Mouse (Mus musculus) liver, embryonic 16.5 days (tissue): ENCODE measurements around the gene Atg9b. TPM values are rescaled to one million over a fixed set of nuclear protein-coding genes. Genes with fewer than 3 reads are reported as not detected.

Source experiments
- ATAC-seq: fragments of 200-750 bp; cut with Nextera tagmentation; 2 replicates; pipeline ENCODE4 v1.8.0; 2017; ENCODE audit warnings: low read depth, mild to moderate bottlenecking, moderate number of reproducible peaks, moderate library complexity
- H3K27ac ChIP-seq: fragments of 300-500 bp; sonication (generic); 2 replicates; pipeline ENCODE4 v1.5.1; 2014; ENCODE audit warnings: mild to moderate bottlenecking, low read length
- H3K27me3 ChIP-seq: fragments of 300-500 bp; sonication (generic); 2 replicates; pipeline ENCODE4 v1.6.1; 2014; ENCODE audit warnings: low read depth, low read length, mixed read lengths; ENCODE audit not compliant: control insufficient read depth, insufficient read depth
- H3K36me3 ChIP-seq: fragments of 300-500 bp; sonication (generic); 2 replicates; pipeline ENCODE4 v1.6.1; 2014; ENCODE audit warnings: mild to moderate bottlenecking; ENCODE audit not compliant: control insufficient read depth, insufficient read depth
- H3K4me1 ChIP-seq: fragments of 300-500 bp; sonication (generic); 2 replicates; pipeline ENCODE4 v1.6.1; 2014; ENCODE audit warnings: low read depth, low read length, mixed read lengths; ENCODE audit not compliant: control insufficient read depth
- H3K4me2 ChIP-seq: fragments of 300-500 bp; sonication (generic); 2 replicates; pipeline ENCODE4 v1.6.1; 2014; ENCODE audit warnings: low read depth, low read length, mixed read lengths
- H3K4me3 ChIP-seq: fragments of 300-500 bp; sonication (generic); 2 replicates; pipeline ENCODE4 v1.5.1; 2014; ENCODE audit warnings: low read depth, mild to moderate bottlenecking, low read length
- H3K9ac ChIP-seq: fragments of 300-500 bp; sonication (generic); 2 replicates; pipeline ENCODE4 v1.6.1; 2014; ENCODE audit warnings: low read depth, low read length
- H3K9me3 ChIP-seq: fragments of 300-500 bp; sonication (generic); replicated peaks from 2 replicates; pipeline ENCODE4 v1.6.1; 2016; ENCODE audit warnings: low read length; ENCODE audit not compliant: control insufficient read depth
- WGBS: fragments of 180-500 bp; shearing (Covaris S2); extraction: QIAGEN DNeasy Blood & Tissue Kit; methylation state at CpG from one replicate; pipeline ENCODE4 v1.1.7; 2014; ENCODE audit not compliant: insufficient replicate concordance; 5-methylcytosine and 5-hydroxymethylcytosine counted together
- polyA plus RNA-seq: library from polyadenylated mRNA; unstranded; fragments of >200 nt; fragmentation: Nextera tagmentation; extraction: Ambion mirVana; gene quantifications from 2 replicates; pipeline ENCODE4 v1.2.1, GENCODE M21; 2015

The Atg9b gene
- polyA plus RNA-seq, 1 experiment from 2014 or later: 2.9 TPM

- 74% methylated on average over 2 of the region's 2 CpGs for WGBS
- Histone ChIP-seq H3K27ac (no peak overlapping the region), H3K4me1 (no peaks in the 10 kb centered on the region; the same call in 1 of the 2 replicates), H3K9ac (no peak overlapping the region), H3K36me3 (no peaks in the 10 kb centered on the region), H3K27me3 (no peaks in the 10 kb centered on the region), H3K4me3 (no peak overlapping the region), H3K4me2 (no peak overlapping the region), H3K9me3 (no peaks in the 10 kb centered on the region)
- no peak for ATAC-seq
These were observed 20.1 kb upstream of the Atg9b start for GRCm38 (mm10) chr5:24412063-24412462.

- no peak for ATAC-seq
- Histone ChIP-seq H3K27ac (no peak overlapping the region), H3K4me2 (no peak overlapping the region), H3K36me3 (no peaks in the 10 kb centered on the region; the same call in 1 of the 2 replicates), H3K4me3 (no peak overlapping the region), H3K9ac (no peak overlapping the region), H3K27me3 (no peaks in the 10 kb centered on the region), H3K4me1 (peaks cover 3% of the 10 kb centered on the region; the same call in 1 of the 2 replicates), H3K9me3 (no peaks in the 10 kb centered on the region)
- WGBS: 77% methylated on average over 2 of the region's 2 CpGs
These were observed 17.5 kb upstream of the Atg9b start for GRCm38 (mm10) chr5:24409466-24409865.

GRCm38 (mm10) chr5:24408651-24409050 is 16.7 kb upstream of the Atg9b start:
- no peak overlapping the region for H3K27ac ChIP-seq
- no peaks in the 10 kb centered on the region for H3K27me3 ChIP-seq
- H3K9me3 ChIP-seq: no peaks in the 10 kb centered on the region
- no peak overlapping the region for H3K4me3 ChIP-seq
- no peaks in the 10 kb centered on the region; the same call in 1 of the 2 replicates for H3K36me3 ChIP-seq
- H3K9ac ChIP-seq: no peak overlapping the region
- WGBS: 86% methylated on average over 13 of the region's 13 CpGs
- peaks cover 3% of the 10 kb centered on the region; the same call in 1 of the 2 replicates for H3K4me1 ChIP-seq
- ATAC-seq: no peak
- H3K4me2 ChIP-seq: no peak overlapping the region

- 60% methylated on average over 3 of the region's 3 CpGs for WGBS
- no peaks in the 10 kb centered on the region for H3K9me3 ChIP-seq
- no peaks in the 10 kb centered on the region for H3K27me3 ChIP-seq
- no peak for ATAC-seq
- no peaks in the 10 kb centered on the region; the same call in 1 of the 2 replicates for H3K36me3 ChIP-seq
- no peak overlapping the region for H3K4me3 ChIP-seq
- no peak overlapping the region for H3K4me2 ChIP-seq
- no peak overlapping the region for H3K27ac ChIP-seq
- peaks cover 3% of the 10 kb centered on the region; the same call in 1 of the 2 replicates for H3K4me1 ChIP-seq
- H3K9ac ChIP-seq: no peak overlapping the region
These were observed 13.5 kb upstream of the Atg9b start for GRCm38 (mm10) chr5:24405389-24405876.

- no peak overlapping the region for H3K4me2 ChIP-seq
- no peaks in the 10 kb centered on the region for H3K9me3 ChIP-seq
- ATAC-seq: no peak
- no peak overlapping the region for H3K27ac ChIP-seq
- no peaks in the 10 kb centered on the region; the same call in 1 of the 2 replicates for H3K36me3 ChIP-seq
- no peaks in the 10 kb centered on the region for H3K27me3 ChIP-seq
- WGBS: 55% methylated on average over 6 of the region's 6 CpGs
- H3K9ac ChIP-seq: no peak overlapping the region
- no peak overlapping the region for H3K4me3 ChIP-seq
- H3K4me1 ChIP-seq: peaks cover 3% of the 10 kb centered on the region; the same call in 1 of the 2 replicates
These were observed 12.8 kb upstream of the Atg9b start for GRCm38 (mm10) chr5:24404594-24405360.

GRCm38 (mm10) chr5:24401969-24402368 is 10.0 kb upstream of the Atg9b start:
- Histone ChIP-seq H3K36me3 (no peaks in the 10 kb centered on the region; the same call in 1 of the 2 replicates), H3K9me3 (no peaks in the 10 kb centered on the region), H3K4me2 (no peak overlapping the region), H3K9ac (no peak overlapping the region), H3K4me3 (no peak overlapping the region), H3K27me3 (no peaks in the 10 kb centered on the region), H3K4me1 (peaks cover 3% of the 10 kb centered on the region; the same call in 1 of the 2 replicates), H3K27ac (no peak overlapping the region)
- no peak for ATAC-seq
- 76% methylated on average over 9 of the region's 9 CpGs for WGBS

GRCm38 (mm10) chr5:24400911-24401605 is 9.1 kb upstream of the Atg9b start:
- H3K36me3 ChIP-seq: no peaks in the 10 kb centered on the region; the same call in 1 of the 2 replicates
- H3K4me1 ChIP-seq: peaks cover 3% of the 10 kb centered on the region; the same call in 1 of the 2 replicates
- no peak overlapping the region for H3K27ac ChIP-seq
- 83% methylated on average over 5 of the region's 5 CpGs for WGBS
- H3K9ac ChIP-seq: no peak overlapping the region
- no peak overlapping the region for H3K4me3 ChIP-seq
- ATAC-seq: no peak
- no peak overlapping the region for H3K4me2 ChIP-seq
- H3K27me3 ChIP-seq: no peaks in the 10 kb centered on the region
- H3K9me3 ChIP-seq: no peaks in the 10 kb centered on the region

- Histone ChIP-seq H3K4me3 (no peak overlapping the region), H3K27ac (no peak overlapping the region), H3K9ac (no peak overlapping the region), H3K4me2 (no peak overlapping the region), H3K27me3 (no peaks in the 10 kb centered on the region), H3K9me3 (no peaks in the 10 kb centered on the region), H3K36me3 (no peaks in the 10 kb centered on the region; the same call in 1 of the 2 replicates), H3K4me1 (peaks cover 3% of the 10 kb centered on the region; the same call in 1 of the 2 replicates)
- WGBS: 80% methylated on average over 11 of the region's 11 CpGs
- ATAC-seq: no peak
These were observed 8.4 kb upstream of the Atg9b start for GRCm38 (mm10) chr5:24400362-24400761.
